Comparison of ENCODE assay signal across 1 mouse cellular context in genomic region chr11:101626995-101627856, GRCm38 (mm10).
A peak's percentile ranks its signal among the peaks of the same experiment; 100 is the strongest.
TF ChIP-seq lines count a peak whose summit lies in the region.

Rdm1 (plus strand) TSS chr11:101627195.

TF ChIP-seq in CH12.LX, 34 proteins besides CTCF, POLR2A, EP300 and RAD21 (continued from another document):
- TF ChIP-seq USF2 (conservative IDR thresholded peaks at IDR 0.05; ENCODE audit: low read depth, low read length) (no peak), USF1 (IDR thresholded peaks at IDR 0.05; ENCODE audit: low read depth, low read length) (no peak), JUND (conservative IDR thresholded peaks at IDR 0.05; ENCODE audit: low read depth, low read length) (peak; percentile 53; the same call in 1 of the 2 replicates), ZC3H11A (IDR thresholded peaks at IDR 0.05; ENCODE audit: low read depth, low read length) (peak; percentile 9; the same call in 1 of the 2 replicates), TCF12 (IDR thresholded peaks at IDR 0.05; ENCODE audit: low read depth, low read length) (peak; percentile 96), MYC (IDR thresholded peaks at IDR 0.05; ENCODE audit: low read depth, low read length) (peak; percentile 36; the same call in 1 of the 2 replicates), PAX5 (IDR thresholded peaks at IDR 0.05; ENCODE audit: low read length) (no peak), MEF2A (IDR thresholded peaks at IDR 0.05; ENCODE audit: borderline replicate concordance, low read depth, low read length) (peak; percentile 89), ZNF384 (IDR thresholded peaks at IDR 0.05; ENCODE audit: low read depth, low read length) (peak; percentile 97), CHD2 (IDR thresholded peaks at IDR 0.05; ENCODE audit: low read length) (peak; percentile 75), ZMIZ1 (IDR thresholded peaks at IDR 0.05; ENCODE audit: low read depth, low read length) (peak; percentile 100), IRF4 (IDR thresholded peaks at IDR 0.05; ENCODE audit: low read depth, low read length) (peak; percentile 60)
TF ChIP-seq in CH12.LX: peak in this region for 26.
